Mouse (Mus musculus) cortical plate, adult 2 months (tissue): ENCODE measurements around the gene Tdg. TPM values are rescaled to one million over a fixed set of nuclear protein-coding genes. Genes with fewer than 3 reads are reported as not detected.

Source experiments
- H3K27ac ChIP-seq: fragments of 200-500 bp; 2 replicates; pipeline ENCODE4 v1.5.1; 2012; ENCODE audit warnings: low read length, control low read depth, inconsistent platforms; ENCODE audit not compliant: insufficient read depth
- H3K4me1 ChIP-seq: fragments of 200-500 bp; 2 replicates; pipeline ENCODE4 v1.6.1; 2011; ENCODE audit warnings: low read length; ENCODE audit not compliant: control insufficient read depth, insufficient read depth
- H3K4me3 ChIP-seq: fragments of 200-500 bp; 2 replicates; pipeline ENCODE4 v1.5.1; 2011; ENCODE audit warnings: mild to moderate bottlenecking, low read length, control low read depth; ENCODE audit not compliant: insufficient read depth
- CTCF ChIP-seq: fragments of 200-500 bp; IDR thresholded peaks from 2 replicates; pipeline ENCODE4 v1.5.1; 2011; ENCODE audit warnings: mild to moderate bottlenecking, control low read depth, low read length; ENCODE audit not compliant: insufficient read depth; ENCODE audit errors: extremely low read depth
- POLR2A ChIP-seq: fragments of 200-500 bp; IDR thresholded peaks from 2 replicates; pipeline ENCODE4 v1.6.1; 2011; ENCODE audit warnings: mild to moderate bottlenecking, low read length, control low read depth; ENCODE audit not compliant: insufficient read depth; ENCODE audit errors: extremely low read depth
- polyA plus RNA-seq: library from polyadenylated mRNA; depleted of rRNA; stranded (reverse); fragments of >200 nt; gene quantifications from 2 replicates; pipeline ENCODE4 v1.2.3, GENCODE M21; 2012

Gene Tdg
- polyA plus RNA-seq, 1 experiment: 54.7 TPM

GRCm38 (mm10) chr10:82632496-82633280 is 3.1 kb downstream of the Tdg start:
- Histone ChIP-seq H3K4me3 (no peak overlapping the region), H3K27ac (no peak overlapping the region), H3K4me1 (peaks cover 3% of the 10 kb centered on the region)
- TF ChIP-seq CTCF (no peak), POLR2A (no peak)

- H3K27ac ChIP-seq: peak overlapping the region; percentile 56; the same call in 1 of the 2 replicates
- TF ChIP-seq CTCF (no peak), POLR2A (no peak)
- H3K4me3 ChIP-seq: no peak overlapping the region
- H3K4me1 ChIP-seq: peaks cover 3% of the 10 kb centered on the region
Observed at GRCm38 (mm10) chr10:82634348-82634747, 4.7 kb downstream of the Tdg start.

- H3K27ac ChIP-seq: no peak overlapping the region
- H3K4me1 ChIP-seq: no peaks in the 10 kb centered on the region; the same call in 1 of the 2 replicates
- no peak overlapping the region for H3K4me3 ChIP-seq
- TF ChIP-seq POLR2A (no peak), CTCF (no peak)
Observed at GRCm38 (mm10) chr10:82636321-82636720, 6.7 kb downstream of the Tdg start.

GRCm38 (mm10) chr10:82639032-82639698 is 9.5 kb downstream of the Tdg start:
- Histone ChIP-seq H3K4me1 (no peaks in the 10 kb centered on the region; the same call in 1 of the 2 replicates), H3K27ac (peak overlapping the region; percentile 15; the same call in 1 of the 2 replicates), H3K4me3 (no peak overlapping the region)
- no peak for TF ChIP-seq CTCF
- 0 out of 2 replicates have a peak, but pooled peaks have one; percentile 13 for TF ChIP-seq POLR2A

- Histone ChIP-seq H3K4me1 (no peaks in the 10 kb centered on the region; the same call in none of the 2 replicates), H3K27ac (no peak overlapping the region), H3K4me3 (no peak overlapping the region)
- TF ChIP-seq POLR2A: no peak
- TF ChIP-seq CTCF: no peak
Observed at GRCm38 (mm10) chr10:82641481-82641880, 11.9 kb downstream of the Tdg start.

GRCm38 (mm10) chr10:82646083-82646482 is 16.5 kb downstream of the Tdg start:
- no peaks in the 10 kb centered on the region; the same call in 1 of the 2 replicates for H3K4me1 ChIP-seq
- no peak overlapping the region for H3K27ac ChIP-seq
- TF ChIP-seq POLR2A (no peak), CTCF (no peak)
- H3K4me3 ChIP-seq: no peak overlapping the region

- H3K4me1 ChIP-seq: no peaks in the 10 kb centered on the region; the same call in 1 of the 2 replicates
- H3K27ac ChIP-seq: no peak overlapping the region
- H3K4me3 ChIP-seq: no peak overlapping the region
- TF ChIP-seq POLR2A: no peak
- TF ChIP-seq CTCF: no peak
Observed at GRCm38 (mm10) chr10:82647205-82647811, 17.7 kb downstream of the Tdg start.

- TF ChIP-seq CTCF: no peak
- no peak for TF ChIP-seq POLR2A
- no peak overlapping the region for H3K27ac ChIP-seq
- H3K4me3 ChIP-seq: no peak overlapping the region
- H3K4me1 ChIP-seq: no peaks in the 10 kb centered on the region
Observed at GRCm38 (mm10) chr10:82651221-82651620, 21.6 kb downstream of the Tdg start.

GRCm38 (mm10) chr10:82652625-82653024 is 23.0 kb downstream of the Tdg start:
- no peak for TF ChIP-seq POLR2A
- no peak for TF ChIP-seq CTCF
- Histone ChIP-seq H3K4me1 (no peaks in the 10 kb centered on the region), H3K4me3 (no peak overlapping the region), H3K27ac (no peak overlapping the region)

- no peak overlapping the region for H3K27ac ChIP-seq
- no peaks in the 10 kb centered on the region for H3K4me1 ChIP-seq
- TF ChIP-seq POLR2A (no peak), CTCF (no peak)
- no peak overlapping the region for H3K4me3 ChIP-seq
Observed at GRCm38 (mm10) chr10:82654581-82654980, 25.0 kb downstream of the Tdg start.
